Mouse (Mus musculus): ENCODE data around the gene Poc1a. TPM values are rescaled to one million over a fixed set of nuclear protein-coding genes. Genes with fewer than 3 reads are reported as not detected.

The Poc1a gene
- total RNA-seq, 2 experiments from 2014 or later, result 11.7 to 13.0 TPM

GRCm38 (mm10) chr9:106328772-106329511, 48.1 kb downstream of the Poc1a start:
- DNase-seq (ENCODE audit: extremely low spot score in 1 of 2, low spot score in 1 of 2), result no peak

- no peak for DNase-seq (ENCODE audit: extremely low spot score in 1 of 2, low spot score in 1 of 2)
Observed at GRCm38 (mm10) chr9:106332746-106333145, 51.9 kb downstream of the Poc1a start.

- no peak for DNase-seq (ENCODE audit: extremely low spot score in 1 of 2, low spot score in 1 of 2)
Observed at GRCm38 (mm10) chr9:106337620-106338019, 56.8 kb downstream of the Poc1a start.

- DNase-seq (ENCODE audit: extremely low spot score in 1 of 2, low spot score in 1 of 2), result no peak
Observed at GRCm38 (mm10) chr9:106338462-106339172, 57.8 kb downstream of the Poc1a start.

- DNase-seq (ENCODE audit: extremely low spot score in 1 of 2, low spot score in 1 of 2), result no peak
Observed at GRCm38 (mm10) chr9:106339173-106339558, 58.3 kb downstream of the Poc1a start.

GRCm38 (mm10) chr9:106339730-106340129, 58.9 kb downstream of the Poc1a start:
- DNase-seq (ENCODE audit: extremely low spot score in 1 of 2, low spot score in 1 of 2), result no peak

GRCm38 (mm10) chr9:106340501-106341312, 59.8 kb downstream of the Poc1a start:
- DNase-seq (ENCODE audit: extremely low spot score in 1 of 2, low spot score in 1 of 2), result no peak

GRCm38 (mm10) chr9:106341313-106341686, 60.4 kb downstream of the Poc1a start:
- no peak for DNase-seq (ENCODE audit: extremely low spot score in 1 of 2, low spot score in 1 of 2)

GRCm38 (mm10) chr9:106342573-106342972, 61.7 kb downstream of the Poc1a start:
- no peak for DNase-seq (ENCODE audit: extremely low spot score in 1 of 2, low spot score in 1 of 2)

GRCm38 (mm10) chr9:106345167-106345566, 64.3 kb downstream of the Poc1a start:
- DNase-seq (ENCODE audit: extremely low spot score in 1 of 2, low spot score in 1 of 2), result no peak

- DNase-seq (ENCODE audit: extremely low spot score in 1 of 2, low spot score in 1 of 2), result no peak
Observed at GRCm38 (mm10) chr9:106345630-106346029, 64.8 kb downstream of the Poc1a start.

GRCm38 (mm10) chr9:106348281-106348680, 67.4 kb downstream of the Poc1a start:
- no peak for DNase-seq (ENCODE audit: extremely low spot score in 1 of 2, low spot score in 1 of 2)

GRCm38 (mm10) chr9:106349075-106349474, 68.2 kb downstream of the Poc1a start:
- peak in 1 of 2 experiments; percentile 34 for DNase-seq (ENCODE audit: extremely low spot score in 1 of 2, low spot score in 1 of 2)

GRCm38 (mm10) chr9:106351178-106351577, 70.3 kb downstream of the Poc1a start:
- no peak for DNase-seq (ENCODE audit: extremely low spot score in 1 of 2, low spot score in 1 of 2)

- DNase-seq (ENCODE audit: extremely low spot score in 1 of 2, low spot score in 1 of 2), result no peak
Observed at GRCm38 (mm10) chr9:106353779-106354178, 72.9 kb downstream of the Poc1a start.

GRCm38 (mm10) chr9:106354810-106355209, 73.9 kb downstream of the Poc1a start:
- no peak for DNase-seq (ENCODE audit: extremely low spot score in 1 of 2, low spot score in 1 of 2)

- no peak for DNase-seq (ENCODE audit: extremely low spot score in 1 of 2, low spot score in 1 of 2)
Observed at GRCm38 (mm10) chr9:106355217-106355974, 74.5 kb downstream of the Poc1a start.

GRCm38 (mm10) chr9:106355975-106356286, 75.1 kb downstream of the Poc1a start:
- DNase-seq (ENCODE audit: extremely low spot score in 1 of 2, low spot score in 1 of 2), result no peak

- DNase-seq (ENCODE audit: extremely low spot score in 1 of 2, low spot score in 1 of 2), result no peak
Observed at GRCm38 (mm10) chr9:106356323-106356844, 75.5 kb downstream of the Poc1a start.

GRCm38 (mm10) chr9:106357167-106357566, 76.3 kb downstream of the Poc1a start:
- DNase-seq (ENCODE audit: extremely low spot score in 1 of 2, low spot score in 1 of 2), result no peak
